Mouse (Mus musculus) adrenal gland, adult 8-10 months (tissue): Measurements from ENCODE around the gene Slc25a38. TPM values are rescaled to one million over a fixed set of nuclear protein-coding genes. Genes with fewer than 3 reads are reported as not detected.

Experiments used
- DNase-seq: peaks from one replicate; pipeline ENCODE4 v3.0.0; 2022
- total RNA-seq, 4 experiments: library from RNA; stranded (reverse); gene quantifications; 2 replicates each; pipeline ENCODE4 v1.2.4; 2022

The Slc25a38 gene
- 10 to 100 TPM; 30.0 to 35.8 (median 30.9) TPM for total RNA-seq

GRCm38 (mm10) chr9:120110211-120111018 is at the start of gene Slc25a38:
Slc25a38 (plus strand) TSS chr9:120110374.
- DNase-seq: peak; percentile 93

GRCm38 (mm10) chr9:120064317-120064716 is 45.9 kb upstream of the Slc25a38 start:
- no peak for DNase-seq

GRCm38 (mm10) chr9:120067609-120068008 is 42.6 kb upstream of the Slc25a38 start:
- no peak for DNase-seq

- no peak for DNase-seq
Measured at GRCm38 (mm10) chr9:120068047-120068446, 42.1 kb upstream of the Slc25a38 start.

- DNase-seq: no peak
Measured at GRCm38 (mm10) chr9:120069779-120070178, 40.4 kb upstream of the Slc25a38 start, which contains the start of gene Cx3cr1. Cx3cr1 (minus strand) TSS chr9:120069879.

- DNase-seq: no peak
Measured at GRCm38 (mm10) chr9:120071251-120071650, 38.9 kb upstream of the Slc25a38 start.

- peak; percentile 61 for DNase-seq
Measured at GRCm38 (mm10) chr9:120073169-120073568, 37.0 kb upstream of the Slc25a38 start.

GRCm38 (mm10) chr9:120074516-120074915 is 35.7 kb upstream of the Slc25a38 start:
- no peak for DNase-seq

- no peak for DNase-seq
Measured at GRCm38 (mm10) chr9:120078241-120078640, 31.9 kb upstream of the Slc25a38 start.

- DNase-seq: no peak
Measured at GRCm38 (mm10) chr9:120079901-120080300, 30.3 kb upstream of the Slc25a38 start.

GRCm38 (mm10) chr9:120080546-120081108 is 29.5 kb upstream of the Slc25a38 start:
- DNase-seq: no peak

GRCm38 (mm10) chr9:120081247-120081646 is 28.9 kb upstream of the Slc25a38 start:
- DNase-seq: no peak

- no peak for DNase-seq
Measured at GRCm38 (mm10) chr9:120081967-120082366, 28.2 kb upstream of the Slc25a38 start.

- DNase-seq: no peak
Measured at GRCm38 (mm10) chr9:120082691-120083090, 27.5 kb upstream of the Slc25a38 start.

GRCm38 (mm10) chr9:120083158-120083894 is 26.8 kb upstream of the Slc25a38 start:
- no peak for DNase-seq

GRCm38 (mm10) chr9:120084406-120084805 is 25.8 kb upstream of the Slc25a38 start:
- DNase-seq: no peak

- no peak for DNase-seq
Measured at GRCm38 (mm10) chr9:120089125-120089524, 21.0 kb upstream of the Slc25a38 start.

- no peak for DNase-seq
Measured at GRCm38 (mm10) chr9:120091086-120091485, 19.1 kb upstream of the Slc25a38 start.

GRCm38 (mm10) chr9:120091696-120092238 is 18.4 kb upstream of the Slc25a38 start, which contains the start of gene Ccr8:
Ccr8 (plus strand) TSS chr9:120092114.
- no peak for DNase-seq

GRCm38 (mm10) chr9:120093701-120094100 is 16.5 kb upstream of the Slc25a38 start:
- DNase-seq: no peak

- DNase-seq: no peak
Measured at GRCm38 (mm10) chr9:120095886-120096285, 14.3 kb upstream of the Slc25a38 start.

GRCm38 (mm10) chr9:120098682-120099081 is 11.5 kb upstream of the Slc25a38 start:
- DNase-seq: no peak

- no peak for DNase-seq
Measured at GRCm38 (mm10) chr9:120099304-120099703, 10.9 kb upstream of the Slc25a38 start.
